Mouse (Mus musculus): Measurements from ENCODE around the gene Abhd14b. TPM values are rescaled to one million over a fixed set of nuclear protein-coding genes. Genes with fewer than 3 reads are reported as not detected.
A peak's percentile ranks its signal among the peaks of the same experiment; 100 is the strongest.

The Abhd14b gene
- polyA plus RNA-seq, 1 experiment from 2014 or later = 44.1 TPM

DNA sequence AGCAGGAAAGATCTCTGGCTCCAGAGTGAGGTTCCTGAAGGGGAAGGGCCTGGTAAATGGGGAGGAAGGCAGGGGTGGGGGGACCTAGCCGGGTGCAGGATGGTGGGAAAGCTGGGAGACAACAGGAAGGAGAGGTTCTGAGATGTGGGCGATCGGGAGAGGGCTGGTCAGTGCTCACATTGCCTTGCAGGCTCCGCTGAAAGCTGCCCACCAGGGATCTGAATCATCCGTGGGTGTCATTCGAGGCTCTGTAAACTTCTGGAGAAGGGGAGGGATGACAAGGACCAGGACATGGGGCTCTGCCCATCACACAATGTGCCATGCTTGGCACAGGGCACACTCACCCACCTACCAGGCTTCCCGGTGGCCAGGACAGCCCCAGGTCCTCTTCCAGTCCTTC lies 13.9 kb upstream of the Abhd14b start:
- Histone ChIP-seq H3K27me3 (no peaks in the 10 kb centered on the region), H3K27ac (replicated peaks) (0 out of 2 replicates have a peak overlapping the region, but pooled peaks have one; percentile 8), H3K4me1 (peaks cover 25% of the 10 kb centered on the region), H3K4me2 (replicated peaks) (no peak overlapping the region), H3K9ac (no peak overlapping the region), H3K9me3 (replicated peaks) (no peaks in the 10 kb centered on the region), H3K4me3 (replicated peaks) (no peak overlapping the region), H3K36me3 (peaks cover 43% of the 10 kb centered on the region)
- ATAC-seq (ENCODE audit: insufficient number of reproducible peaks, low FRiP score, low TSS enrichment, low read depth) = no peak
- WGBS = 70% methylated on average over 7 of the region's 7 CpGs

DNA sequence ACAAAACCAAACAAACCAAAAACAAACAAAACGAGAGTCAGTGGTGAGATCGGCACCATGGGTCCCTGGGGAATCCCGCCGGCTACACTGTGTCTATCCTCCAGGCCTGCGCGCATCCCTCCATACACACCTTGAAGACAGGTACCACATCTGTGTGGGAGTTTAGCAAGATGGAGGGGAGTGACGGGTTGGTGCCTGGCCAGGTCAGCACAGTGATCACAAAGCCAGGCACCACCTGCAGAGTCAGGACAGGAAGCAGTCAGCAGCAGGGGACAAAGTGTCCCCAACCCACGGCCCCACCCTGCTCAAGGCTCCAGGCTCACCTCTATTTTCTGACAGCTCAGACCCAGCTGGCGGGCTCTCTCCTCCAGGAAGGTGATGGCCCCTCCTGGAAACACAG lies 10.7 kb upstream of the Abhd14b start:
- ATAC-seq (ENCODE audit: insufficient number of reproducible peaks, low FRiP score, low TSS enrichment, low read depth) = no peak
- WGBS = 72% methylated on average over 9 of the region's 9 CpGs
- Histone ChIP-seq H3K9ac (no peak overlapping the region), H3K4me1 (peaks cover 19% of the 10 kb centered on the region), H3K9me3 (replicated peaks) (no peaks in the 10 kb centered on the region), H3K36me3 (peaks cover 40% of the 10 kb centered on the region), H3K4me3 (replicated peaks) (no peak overlapping the region), H3K27me3 (no peaks in the 10 kb centered on the region), H3K27ac (replicated peaks) (no peak overlapping the region), H3K4me2 (replicated peaks) (no peak overlapping the region)

DNA sequence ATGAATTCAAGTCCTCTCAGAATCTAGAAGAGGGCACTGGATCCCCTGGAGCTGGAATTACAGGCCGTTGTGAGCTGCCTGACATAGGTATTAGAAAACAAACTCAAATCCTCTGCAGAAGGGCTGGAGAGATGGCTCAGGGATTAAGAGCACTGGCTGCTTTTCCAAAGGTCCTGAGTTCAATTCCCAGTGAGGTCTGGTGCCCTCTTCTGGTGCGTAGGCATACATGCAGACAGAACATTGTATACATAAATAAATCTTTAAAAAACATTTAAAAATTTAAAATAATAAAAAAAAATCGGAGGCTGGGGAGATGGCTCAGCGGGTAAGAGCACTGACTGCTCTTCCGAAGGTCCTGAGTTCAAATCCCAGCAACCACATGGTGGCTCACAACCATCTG lies 4.6 kb upstream of the Abhd14b start:
- no peak overlapping the region for H3K27ac ChIP-seq (replicated peaks)
- 74% methylated on average over 5 of the region's 5 CpGs for WGBS
- peaks cover 31% of the 10 kb centered on the region for H3K4me1 ChIP-seq
- no peak overlapping the region for H3K9ac ChIP-seq
- no peak overlapping the region for H3K4me3 ChIP-seq (replicated peaks)
- ATAC-seq (ENCODE audit: insufficient number of reproducible peaks, low FRiP score, low TSS enrichment, low read depth) = no peak
- no peaks in the 10 kb centered on the region for H3K9me3 ChIP-seq (replicated peaks)
- H3K4me2 ChIP-seq (replicated peaks) = no peak overlapping the region
- no peaks in the 10 kb centered on the region for H3K27me3 ChIP-seq
- H3K36me3 ChIP-seq = peaks cover 9% of the 10 kb centered on the region; the same call in 1 of the 2 replicates

DNA sequence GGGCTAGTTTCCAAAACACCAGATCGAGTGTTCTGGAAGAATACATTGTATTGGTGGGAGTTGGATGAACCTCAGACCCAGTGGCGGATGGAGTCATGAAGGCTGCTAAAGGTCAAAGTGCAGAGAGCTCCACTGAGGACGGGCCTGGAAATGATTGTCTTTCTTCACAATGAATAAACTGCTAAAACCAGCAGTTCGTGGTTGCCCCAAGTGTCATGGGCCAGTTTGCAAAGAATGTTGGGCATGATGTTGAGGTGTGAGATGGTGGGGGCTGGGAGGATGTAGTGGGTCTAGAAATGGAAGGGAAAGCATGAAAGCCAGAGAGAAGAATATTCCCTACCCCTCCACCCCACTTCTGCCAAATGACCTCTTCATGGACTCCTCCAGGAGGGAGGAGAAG lies 2.4 kb upstream of the Abhd14b start:
- Histone ChIP-seq H3K4me2 (replicated peaks) (no peak overlapping the region), H3K27me3 (no peaks in the 10 kb centered on the region), H3K9me3 (replicated peaks) (no peaks in the 10 kb centered on the region), H3K9ac (no peak overlapping the region), H3K36me3 (peaks cover 9% of the 10 kb centered on the region; the same call in 1 of the 2 replicates), H3K4me3 (replicated peaks) (no peak overlapping the region), H3K4me1 (peaks cover 42% of the 10 kb centered on the region), H3K27ac (replicated peaks) (no peak overlapping the region)
- 63% methylated on average over 4 of the region's 4 CpGs for WGBS
- no peak for ATAC-seq (ENCODE audit: insufficient number of reproducible peaks, low FRiP score, low TSS enrichment, low read depth)

DNA sequence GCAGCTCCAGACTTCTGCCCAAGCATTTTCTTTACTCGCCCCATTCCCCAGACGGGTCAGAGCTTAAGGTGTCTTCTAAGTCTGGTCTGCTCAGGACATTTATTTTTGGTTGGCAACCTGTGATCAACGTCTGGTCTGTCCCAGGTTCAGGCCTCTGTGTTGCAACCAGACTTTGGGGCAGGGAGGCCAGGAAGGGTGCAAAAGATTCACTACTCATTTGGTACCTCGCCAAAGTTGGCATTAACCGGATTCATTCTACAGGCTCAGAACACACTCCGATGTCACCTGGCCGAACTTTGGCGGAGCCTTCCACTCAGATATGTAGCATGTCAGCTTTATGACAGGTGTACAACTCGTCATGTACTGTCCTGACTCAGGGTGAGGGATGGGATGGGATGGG lies 692 bp downstream of the Abhd14b start:
- no peaks in the 10 kb centered on the region for H3K27me3 ChIP-seq
- peaks cover 73% of the 10 kb centered on the region for H3K4me1 ChIP-seq
- 30% methylated on average over 9 of the region's 9 CpGs for WGBS
- no peaks in the 10 kb centered on the region for H3K9me3 ChIP-seq (replicated peaks)
- H3K36me3 ChIP-seq = no peaks in the 10 kb centered on the region
- H3K4me2 ChIP-seq (replicated peaks) = peak overlapping the region; percentile 78
- H3K27ac ChIP-seq (replicated peaks) = peak overlapping the region; percentile 85
- peak overlapping the region; percentile 67 for H3K4me3 ChIP-seq (replicated peaks)
- H3K9ac ChIP-seq = no peak overlapping the region
- 0 out of 2 replicates have a peak, but pooled peaks have one; percentile 2 for ATAC-seq (ENCODE audit: insufficient number of reproducible peaks, low FRiP score, low TSS enrichment, low read depth)

DNA sequence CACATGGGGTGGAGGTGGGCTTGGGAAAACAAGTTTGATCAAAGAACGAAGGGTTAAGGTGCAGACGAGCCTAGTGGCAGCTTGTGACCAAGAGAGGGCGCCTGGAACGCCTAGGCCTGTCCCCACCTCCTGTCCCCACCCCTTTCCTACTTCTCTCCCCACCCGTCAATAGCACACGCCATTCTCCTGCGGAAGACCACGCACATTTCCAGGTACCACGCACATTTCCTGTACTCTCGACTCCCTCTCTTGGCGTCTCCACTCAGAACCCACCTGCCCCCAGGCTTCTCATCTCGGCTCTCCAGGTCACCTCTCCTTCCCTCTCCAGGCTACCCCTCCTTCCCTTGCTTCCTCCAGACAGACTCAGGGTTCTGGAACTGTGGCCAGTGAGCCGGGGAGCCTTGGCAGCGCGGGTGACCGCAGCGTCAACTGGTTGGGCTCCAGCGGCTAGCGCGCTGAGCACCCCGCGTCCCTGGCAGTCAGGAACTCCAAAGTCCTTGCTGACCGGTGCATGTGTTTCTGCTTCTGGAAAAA lies 1.3 kb downstream of the Abhd14b start:
- Histone ChIP-seq H3K27me3 (no peaks in the 10 kb centered on the region), H3K4me2 (replicated peaks) (peak overlapping the region; percentile 78), H3K9me3 (replicated peaks) (no peaks in the 10 kb centered on the region), H3K36me3 (no peaks in the 10 kb centered on the region), H3K4me3 (replicated peaks) (peak overlapping the region; percentile 67), H3K4me1 (peaks cover 78% of the 10 kb centered on the region), H3K9ac (peak overlapping the region; percentile 65), H3K27ac (replicated peaks) (peak overlapping the region; percentile 85)
- WGBS = 1% methylated on average over 23 of the region's 23 CpGs
- peak; percentile 50; the same call in 1 of the 2 replicates for ATAC-seq (ENCODE audit: insufficient number of reproducible peaks, low FRiP score, low TSS enrichment, low read depth)

DNA sequence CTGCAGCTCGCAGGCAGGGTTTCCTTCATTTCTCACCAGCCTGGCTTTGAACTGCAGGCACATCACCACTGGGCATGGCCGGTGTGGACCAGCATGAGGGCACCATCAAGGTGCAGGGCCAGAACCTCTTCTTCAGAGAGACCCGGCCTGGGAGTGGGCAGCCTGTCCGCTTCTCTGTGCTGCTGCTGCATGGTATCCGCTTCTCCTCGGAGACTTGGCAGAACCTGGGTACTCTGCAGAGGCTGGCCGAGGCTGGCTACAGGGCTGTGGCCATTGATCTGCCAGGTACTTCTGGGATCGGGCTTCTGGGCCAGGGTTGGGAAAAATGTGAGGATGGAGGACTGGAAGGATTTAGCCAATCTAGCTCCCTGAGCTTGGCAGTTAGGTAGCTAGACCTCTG lies 2.7 kb downstream of the Abhd14b start:
- peak overlapping the region; percentile 15 for H3K9ac ChIP-seq
- H3K4me2 ChIP-seq (replicated peaks) = peak overlapping the region; percentile 28; the same call in 1 of the 2 replicates
- H3K36me3 ChIP-seq = no peaks in the 10 kb centered on the region
- no peaks in the 10 kb centered on the region for H3K9me3 ChIP-seq (replicated peaks)
- no peak for ATAC-seq (ENCODE audit: insufficient number of reproducible peaks, low FRiP score, low TSS enrichment, low read depth)
- peak overlapping the region; percentile 66; the same call in 1 of the 2 replicates for H3K27ac ChIP-seq (replicated peaks)
- 81% methylated on average over 8 of the region's 8 CpGs for WGBS
- H3K4me3 ChIP-seq (replicated peaks) = no peak overlapping the region
- H3K27me3 ChIP-seq = no peaks in the 10 kb centered on the region
- peaks cover 88% of the 10 kb centered on the region for H3K4me1 ChIP-seq

DNA sequence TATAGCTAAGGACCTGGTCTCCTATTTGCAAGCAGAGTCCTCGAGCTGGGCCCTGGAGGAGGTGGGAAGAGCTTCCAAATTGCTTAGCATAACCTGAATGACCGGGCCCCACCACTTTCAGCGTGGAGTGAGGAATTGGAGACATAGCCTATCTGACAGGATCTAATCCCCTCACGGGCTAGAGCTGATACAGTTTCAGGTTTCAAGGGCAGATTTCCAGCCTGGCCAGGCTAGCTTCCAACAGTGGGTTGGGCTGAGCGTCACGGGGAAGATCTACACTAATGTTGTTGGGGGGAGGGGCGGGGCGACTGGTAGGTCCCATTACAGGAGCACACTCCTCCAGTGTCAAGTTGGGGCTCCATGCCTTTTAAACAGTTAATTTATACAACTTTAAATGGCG lies 3.4 kb downstream of the Abhd14b start:
- Histone ChIP-seq H3K27me3 (no peaks in the 10 kb centered on the region), H3K4me2 (replicated peaks) (peak overlapping the region; percentile 28), H3K4me1 (peaks cover 89% of the 10 kb centered on the region), H3K27ac (replicated peaks) (peak overlapping the region; percentile 66; the same call in 1 of the 2 replicates), H3K9ac (no peak overlapping the region), H3K36me3 (no peaks in the 10 kb centered on the region), H3K9me3 (replicated peaks) (no peaks in the 10 kb centered on the region), H3K4me3 (replicated peaks) (no peak overlapping the region; the same call in 1 of the 2 replicates)
- 7% methylated on average over 9 of the region's 9 CpGs for WGBS
- ATAC-seq (ENCODE audit: insufficient number of reproducible peaks, low FRiP score, low TSS enrichment, low read depth) = no peak

DNA sequence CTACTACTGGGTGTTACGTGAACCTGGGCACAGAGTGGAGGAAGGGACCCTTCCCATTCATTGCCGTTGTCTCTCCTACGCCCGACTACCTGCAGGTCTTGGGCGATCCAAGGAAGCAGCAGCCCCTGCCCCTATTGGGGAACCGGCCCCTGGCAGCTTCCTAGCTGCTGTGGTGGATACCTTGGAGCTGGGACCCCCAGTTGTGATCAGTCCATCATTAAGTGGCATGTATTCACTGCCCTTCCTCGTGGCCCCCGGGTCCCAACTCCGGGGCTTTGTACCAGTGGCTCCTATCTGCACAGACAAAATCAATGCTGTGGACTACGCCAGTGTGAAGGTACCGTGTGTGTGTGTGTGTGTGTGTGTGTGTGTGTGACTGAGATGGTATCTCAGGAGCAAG lies 4.0 kb downstream of the Abhd14b start:
- H3K4me2 ChIP-seq (replicated peaks) = peak overlapping the region; percentile 28; the same call in 1 of the 2 replicates
- H3K36me3 ChIP-seq = no peaks in the 10 kb centered on the region
- no peaks in the 10 kb centered on the region for H3K9me3 ChIP-seq (replicated peaks)
- H3K9ac ChIP-seq = no peak overlapping the region
- 72% methylated on average over 11 of the region's 11 CpGs for WGBS
- no peak overlapping the region for H3K27ac ChIP-seq (replicated peaks)
- no peak for ATAC-seq (ENCODE audit: insufficient number of reproducible peaks, low FRiP score, low TSS enrichment, low read depth)
- H3K27me3 ChIP-seq = no peaks in the 10 kb centered on the region
- no peak overlapping the region for H3K4me3 ChIP-seq (replicated peaks)
- peaks cover 89% of the 10 kb centered on the region for H3K4me1 ChIP-seq

DNA sequence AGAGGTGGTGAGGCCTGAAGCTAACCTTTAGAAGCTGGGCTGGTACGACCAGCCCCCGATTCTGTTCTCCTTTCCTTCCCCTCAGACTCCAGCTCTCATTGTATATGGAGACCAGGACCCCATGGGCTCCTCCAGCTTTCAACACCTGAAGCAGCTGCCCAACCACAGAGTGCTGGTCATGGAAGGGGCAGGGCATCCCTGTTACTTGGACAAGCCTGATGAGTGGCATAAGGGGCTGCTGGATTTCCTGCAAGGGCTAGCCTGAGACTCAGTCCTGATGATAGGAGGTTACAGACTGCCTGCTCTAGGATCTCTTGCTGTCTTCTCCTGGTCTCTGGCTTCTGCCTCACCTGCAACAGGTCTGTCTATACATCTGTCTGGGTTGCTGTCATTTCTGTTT lies 4.6 kb downstream of the Abhd14b start:
- Histone ChIP-seq H3K4me2 (replicated peaks) (no peak overlapping the region), H3K9me3 (replicated peaks) (no peaks in the 10 kb centered on the region), H3K9ac (no peak overlapping the region), H3K4me3 (replicated peaks) (no peak overlapping the region), H3K27ac (replicated peaks) (no peak overlapping the region), H3K36me3 (no peaks in the 10 kb centered on the region), H3K27me3 (no peaks in the 10 kb centered on the region), H3K4me1 (peaks cover 89% of the 10 kb centered on the region)
- WGBS = 49% methylated on average over 2 of the region's 2 CpGs
- no peak for ATAC-seq (ENCODE audit: insufficient number of reproducible peaks, low FRiP score, low TSS enrichment, low read depth)

DNA sequence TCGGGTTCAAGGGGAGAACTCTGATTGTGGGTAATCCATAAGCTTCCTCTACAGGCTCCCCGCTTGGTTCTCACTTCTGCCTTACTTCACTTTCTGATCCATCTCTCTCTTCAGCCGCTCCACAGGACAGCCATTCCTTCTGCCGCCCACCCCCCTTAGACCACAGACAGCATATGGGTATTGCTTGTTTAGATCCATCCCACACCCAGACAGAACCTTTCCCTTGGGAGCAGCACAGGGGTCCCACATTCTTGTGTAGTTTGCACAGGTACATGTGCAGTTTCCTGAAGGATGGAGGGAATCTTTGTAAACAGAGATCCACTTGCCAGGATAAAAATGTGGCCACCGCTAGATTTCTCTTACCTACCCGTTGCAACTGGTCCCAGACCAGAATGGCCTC lies 5.1 kb downstream of the Abhd14b start:
- no peak overlapping the region for H3K9ac ChIP-seq
- H3K9me3 ChIP-seq (replicated peaks) = no peaks in the 10 kb centered on the region
- 0 out of 2 replicates have a peak overlapping the region, but pooled peaks have one; percentile 70 for H3K4me3 ChIP-seq (replicated peaks)
- H3K27ac ChIP-seq (replicated peaks) = no peak overlapping the region
- 33% methylated on average over 6 of the region's 6 CpGs for WGBS
- H3K36me3 ChIP-seq = no peaks in the 10 kb centered on the region
- no peak overlapping the region for H3K4me2 ChIP-seq (replicated peaks)
- H3K27me3 ChIP-seq = no peaks in the 10 kb centered on the region
- H3K4me1 ChIP-seq = peaks cover 91% of the 10 kb centered on the region
- ATAC-seq (ENCODE audit: insufficient number of reproducible peaks, low FRiP score, low TSS enrichment, low read depth) = no peak

DNA sequence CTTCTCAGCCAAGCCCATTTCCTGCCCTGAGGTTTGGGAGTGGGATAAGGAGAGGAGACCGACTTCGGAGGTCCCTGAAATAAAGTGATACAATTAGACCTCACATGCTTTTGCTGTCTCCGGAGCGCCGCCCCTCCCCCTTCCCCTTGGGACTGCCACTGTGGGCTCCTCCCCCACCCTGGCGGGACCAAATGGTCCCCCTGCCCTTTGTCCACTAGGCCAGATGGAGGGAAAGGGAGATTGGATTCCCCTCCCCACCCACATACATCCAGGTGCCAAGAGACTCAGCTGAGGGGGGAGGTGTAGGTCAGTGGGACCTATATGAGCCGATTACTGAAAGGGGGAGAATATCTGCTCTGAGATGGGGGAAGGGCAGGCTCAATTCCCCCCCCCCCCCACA lies 5.6 kb downstream of the Abhd14b start:
- Histone ChIP-seq H3K36me3 (no peaks in the 10 kb centered on the region), H3K27me3 (no peaks in the 10 kb centered on the region), H3K4me2 (replicated peaks) (peak overlapping the region; percentile 89), H3K4me1 (peaks cover 92% of the 10 kb centered on the region), H3K9ac (no peak overlapping the region), H3K27ac (replicated peaks) (0 out of 2 replicates have a peak overlapping the region, but pooled peaks have one; percentile 90), H3K9me3 (replicated peaks) (no peaks in the 10 kb centered on the region), H3K4me3 (replicated peaks) (peak overlapping the region; percentile 70)
- no peak for ATAC-seq (ENCODE audit: insufficient number of reproducible peaks, low FRiP score, low TSS enrichment, low read depth)
- 2% methylated on average over 6 of the region's 7 CpGs for WGBS

Measured in embryonic facial prominence, embryonic 15.5 days (tissue).